Mouse (Mus musculus) sigmoid colon, adult 10 weeks (tissue): ENCODE measurements around the gene Mrpl38. TPM values are rescaled to one million over a fixed set of nuclear protein-coding genes. Genes with fewer than 3 reads are reported as not detected.

Experiments used
- polyA plus RNA-seq: library from polyadenylated mRNA; stranded (reverse); fragments of 350-450 nt; fragmentation: Illumina TruSeq; extraction: RNeasy Lipid Tissue Mini Kit (QIAGEN cat#74804); gene quantifications from one replicate; pipeline ENCODE4 v1.2.3, GENCODE M21; 2014; ENCODE audit warnings: low read depth, low replicate concordance

Mrpl38 gene
- polyA plus RNA-seq: 2.1 TPM

GRCm38 (mm10) chr11:116138468-116139138 is at the start of gene Mrpl38:
TSS of gene Mrpl38 (minus strand) at chr11:116138868.

GRCm38 (mm10) chr11:116167884-116168439 is 29.3 kb upstream of the Mrpl38 start, which contains the start of gene Fbf1:
TSS of gene Fbf1 (minus strand) at chr11:116168166.

GRCm38 (mm10) chr11:116130488-116131205 is 8.0 kb downstream of the Mrpl38 start, which contains the start of gene Trim65:
TSS of gene Trim65 (minus strand) at chr11:116131128.

GRCm38 (mm10) chr11:116127156-116127980 is 11.3 kb downstream of the Mrpl38 start, which contains the start of gene Trim47:
TSS of gene Trim47 (minus strand) at chr11:116127210.

GRCm38 (mm10) chr11:116086258-116087193 is 52.1 kb downstream of the Mrpl38 start, which contains the start of gene Wbp2:
TSS of gene Wbp2 (minus strand) at chr11:116086995.

Other genes with a start within 250 kb of the Mrpl38 start
- not detected for gene Smim5, start 238.9 kb downstream of the Mrpl38 start, polyA plus RNA-seq
- gene Smim6, start 226.9 kb downstream of the Mrpl38 start, polyA plus RNA-seq: 23.0 TPM
- 6.4 TPM for gene Sap30bp, start 205.6 kb downstream of the Mrpl38 start, polyA plus RNA-seq
- gene Recql5, start 205.4 kb downstream of the Mrpl38 start, polyA plus RNA-seq: 2.3 TPM
- gene Itgb4, start 164.2 kb downstream of the Mrpl38 start, polyA plus RNA-seq: 1.3 TPM
- not detected for gene Galk1, start 126.1 kb downstream of the Mrpl38 start, polyA plus RNA-seq
- gene H3f3b, start 110.9 kb downstream of the Mrpl38 start, polyA plus RNA-seq: 1,501 TPM
- gene Unk, start 108.5 kb downstream of the Mrpl38 start, polyA plus RNA-seq: 2.3 TPM
- gene Unc13d, start 60.9 kb downstream of the Mrpl38 start, polyA plus RNA-seq: 0.22 TPM
- 15.4 TPM for gene Wbp2, start 51.9 kb downstream of the Mrpl38 start, polyA plus RNA-seq
- gene Trim47, start 11.7 kb downstream of the Mrpl38 start, polyA plus RNA-seq: 0.28 TPM
- gene Trim65, start 7.7 kb downstream of the Mrpl38 start, polyA plus RNA-seq: 6.8 TPM
- gene Fbf1, start 29.3 kb upstream of the Mrpl38 start, polyA plus RNA-seq: 6.6 TPM
- 2.0 TPM for gene Ten1, start 60.0 kb upstream of the Mrpl38 start, polyA plus RNA-seq
- gene Acox1, start 60.2 kb upstream of the Mrpl38 start, polyA plus RNA-seq: 174 TPM
- not detected for gene Evpl, start 99.2 kb upstream of the Mrpl38 start, polyA plus RNA-seq
- gene Srp68, start 135.3 kb upstream of the Mrpl38 start, polyA plus RNA-seq: 6.2 TPM
- not detected for gene Galr2, start 142.1 kb upstream of the Mrpl38 start, polyA plus RNA-seq
- 8.8 TPM for gene Exoc7, start 168.4 kb upstream of the Mrpl38 start, polyA plus RNA-seq
- gene Foxj1, start 196.5 kb upstream of the Mrpl38 start, polyA plus RNA-seq: not detected